Mouse (Mus musculus) ovary, postnatal 10 days (tissue): ENCODE results near the gene Arhgap32.

Experiments used
- DNase-seq: peaks from one replicate; pipeline ENCODE4 v3.0.0; 2022; ENCODE audit warnings: low spot score

The Arhgap32 gene

DNA sequence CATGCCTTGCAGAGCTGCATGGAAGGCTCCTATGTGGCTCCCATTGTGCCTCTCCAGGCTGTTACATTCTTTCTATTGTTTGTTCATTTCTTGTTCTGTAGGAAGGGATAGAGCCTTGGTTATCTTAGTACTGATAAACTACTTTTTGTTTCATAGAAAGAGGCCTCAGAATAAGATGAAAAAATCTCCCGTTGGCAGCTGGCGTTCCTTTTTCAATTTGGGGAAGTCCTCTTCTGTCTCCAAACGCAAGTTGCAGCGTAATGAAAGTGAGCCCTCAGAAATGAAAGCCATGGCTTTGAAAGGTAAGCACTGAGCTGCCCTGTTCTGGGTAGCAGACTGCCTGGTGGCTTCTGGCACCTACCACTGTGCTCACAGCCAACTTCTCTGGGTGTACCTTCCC is 134.6 kb downstream of the Arhgap32 start:
- no peak for DNase-seq

DNA sequence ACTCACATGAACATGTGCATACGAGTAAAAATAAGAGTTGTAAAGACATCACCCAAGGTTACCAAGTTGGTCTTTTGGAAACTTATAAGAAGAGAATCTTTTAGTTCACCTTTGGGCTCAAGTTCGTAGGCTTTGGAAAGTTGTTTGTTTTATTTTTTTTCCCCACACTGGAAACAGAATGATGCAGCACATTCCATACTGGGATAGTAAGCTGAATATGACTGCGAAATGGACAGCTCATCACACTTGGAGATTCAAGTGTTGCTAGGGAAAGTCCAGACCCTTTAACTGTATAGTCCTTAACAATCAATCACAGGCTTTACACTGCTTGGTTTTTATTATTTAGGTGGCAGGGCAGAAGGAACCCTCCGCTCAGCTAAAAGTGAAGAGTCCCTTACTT is 137.8 kb downstream of the Arhgap32 start:
- no peak for DNase-seq

- no peak for DNase-seq
These were observed 141.4 kb downstream of the Arhgap32 start for GRCm38 (mm10) chr9:32257365-32257764.

GRCm38 (mm10) chr9:32257882-32258281 is 141.9 kb downstream of the Arhgap32 start:
- no peak for DNase-seq

DNA sequence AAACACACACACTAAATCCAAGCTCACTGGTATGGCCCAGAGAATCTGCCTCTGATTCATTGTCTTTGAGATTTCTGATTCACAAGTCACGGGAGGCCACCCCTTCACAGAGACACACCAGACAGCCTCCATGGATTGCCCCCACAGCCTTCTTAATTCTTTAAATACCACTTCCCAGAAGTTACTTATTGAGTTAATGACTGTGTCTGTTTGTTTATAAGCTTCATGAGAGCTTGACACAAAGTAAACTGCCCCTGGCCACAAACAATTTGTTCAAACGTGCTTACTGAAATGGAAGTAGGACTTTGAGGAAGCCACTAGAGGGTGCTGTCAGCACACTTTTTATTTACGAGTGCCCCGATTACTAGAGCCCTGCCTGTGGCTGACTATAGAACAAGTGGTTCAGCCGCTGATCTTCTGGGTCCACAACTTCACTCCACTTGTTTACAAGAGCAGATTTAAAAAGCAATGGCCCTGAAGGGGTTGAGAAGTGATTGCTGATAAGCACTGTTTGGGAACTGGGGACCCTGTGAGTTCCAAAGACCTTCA is 156.0 kb downstream of the Arhgap32 start:
- peak; percentile 20 for DNase-seq

GRCm38 (mm10) chr9:32278052-32278451 is 162.1 kb downstream of the Arhgap32 start:
- DNase-seq: no peak

GRCm38 (mm10) chr9:32279789-32280188 is 163.9 kb downstream of the Arhgap32 start:
- no peak for DNase-seq

DNA sequence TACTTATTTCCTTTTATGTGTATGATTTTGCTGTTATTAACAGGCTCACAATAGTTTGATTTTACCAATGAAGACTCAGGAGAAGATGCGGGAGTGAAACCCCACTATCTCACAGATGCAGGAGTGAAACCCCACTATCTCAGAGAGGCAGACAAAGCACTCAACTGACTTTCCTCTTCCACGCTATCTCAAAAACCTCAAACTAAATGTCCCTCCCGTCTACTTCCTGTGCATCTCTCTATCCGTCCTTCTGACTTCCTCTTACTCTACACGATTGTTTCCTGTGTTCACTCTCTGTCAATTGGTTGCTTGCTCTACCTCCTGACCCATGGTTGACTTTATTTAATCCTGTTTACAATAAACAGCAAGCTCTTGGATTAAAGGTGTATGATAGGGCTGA is 164.5 kb downstream of the Arhgap32 start:
- DNase-seq: no peak

- DNase-seq: no peak
These were observed 167.7 kb downstream of the Arhgap32 start for GRCm38 (mm10) chr9:32283591-32283990.

- no peak for DNase-seq
These were observed 175.7 kb downstream of the Arhgap32 start for GRCm38 (mm10) chr9:32291618-32292017.

DNA sequence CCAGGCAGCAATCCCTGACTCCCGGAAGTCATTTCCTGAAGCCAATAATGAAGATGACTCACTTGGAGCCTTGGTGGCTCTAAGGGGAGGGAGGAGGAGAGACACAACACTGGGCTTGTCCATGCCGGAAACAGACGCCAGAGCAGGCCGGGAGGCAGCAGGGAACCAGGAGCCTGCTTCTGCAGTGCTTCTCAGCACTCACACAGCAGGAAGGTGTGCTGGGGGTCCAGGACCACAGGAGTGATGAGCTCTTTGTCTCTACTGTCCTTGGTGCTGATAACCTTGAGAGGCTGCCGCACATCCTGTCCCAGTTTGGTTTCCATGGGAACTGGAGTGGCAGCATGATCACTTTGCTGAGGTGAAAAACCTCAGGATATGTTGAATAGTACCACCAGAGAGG is 176.8 kb downstream of the Arhgap32 start:
- DNase-seq: no peak

DNA sequence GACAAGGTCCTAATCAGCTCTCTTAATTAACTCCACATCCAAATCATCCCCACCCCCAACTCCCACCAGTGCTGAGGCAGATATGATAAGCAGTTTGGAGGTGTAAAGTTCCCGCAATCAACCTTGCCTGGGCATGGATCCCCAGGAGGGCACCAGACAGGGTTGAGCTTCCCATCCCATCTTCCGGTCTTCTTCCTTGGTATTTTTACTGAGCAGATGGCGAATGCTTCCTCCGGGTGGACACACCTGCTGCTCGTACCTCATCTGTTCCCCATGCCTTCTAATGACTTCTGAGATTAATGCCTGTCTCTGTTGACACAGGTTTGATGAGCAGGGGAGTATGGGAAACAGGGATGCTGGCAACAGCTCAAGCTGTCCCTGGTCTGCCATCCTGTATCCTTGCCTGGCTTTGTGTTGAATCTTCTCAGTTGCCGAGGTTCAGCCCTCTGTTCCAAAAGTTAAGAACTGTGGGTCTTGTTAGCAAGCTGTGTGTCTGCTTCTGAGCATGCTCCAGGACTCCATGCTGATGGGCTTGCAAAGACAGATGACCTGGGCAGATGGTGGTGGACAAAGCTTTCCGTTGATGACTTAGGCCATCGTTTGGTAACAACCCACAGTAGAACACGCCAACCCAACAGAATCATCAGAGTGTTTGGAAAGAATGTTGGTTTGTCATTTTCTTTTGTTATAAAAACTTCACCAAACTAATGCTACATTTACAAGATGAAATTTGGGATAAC is 179.3 kb downstream of the Arhgap32 start:
- no peak for DNase-seq

GRCm38 (mm10) chr9:32302501-32303150 is 186.7 kb downstream of the Arhgap32 start:
- DNase-seq: no peak

DNA sequence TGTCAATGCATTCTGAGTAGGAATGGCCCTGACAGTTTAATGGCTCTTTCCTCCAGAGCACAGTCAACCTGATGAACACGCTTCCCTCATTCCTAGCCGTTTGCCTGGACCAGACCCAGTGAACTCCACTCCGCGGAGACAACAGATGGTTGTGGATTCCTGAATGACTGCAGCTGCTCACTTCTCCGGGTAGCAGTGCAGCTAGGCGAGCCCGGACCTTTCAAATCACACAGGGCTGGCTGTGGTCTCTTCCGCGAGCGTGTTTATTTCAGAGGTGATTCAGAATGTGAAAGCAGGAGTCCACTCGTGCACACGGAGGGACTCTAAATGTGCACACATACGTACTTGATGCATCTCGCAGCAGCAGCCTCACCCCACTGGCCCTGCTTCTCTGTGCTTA is 195.8 kb downstream of the Arhgap32 start:
- no peak for DNase-seq

- DNase-seq: no peak
These were observed 196.3 kb downstream of the Arhgap32 start for GRCm38 (mm10) chr9:32312208-32312607.

GRCm38 (mm10) chr9:32314071-32314470 is 198.1 kb downstream of the Arhgap32 start:
- DNase-seq: no peak

DNA sequence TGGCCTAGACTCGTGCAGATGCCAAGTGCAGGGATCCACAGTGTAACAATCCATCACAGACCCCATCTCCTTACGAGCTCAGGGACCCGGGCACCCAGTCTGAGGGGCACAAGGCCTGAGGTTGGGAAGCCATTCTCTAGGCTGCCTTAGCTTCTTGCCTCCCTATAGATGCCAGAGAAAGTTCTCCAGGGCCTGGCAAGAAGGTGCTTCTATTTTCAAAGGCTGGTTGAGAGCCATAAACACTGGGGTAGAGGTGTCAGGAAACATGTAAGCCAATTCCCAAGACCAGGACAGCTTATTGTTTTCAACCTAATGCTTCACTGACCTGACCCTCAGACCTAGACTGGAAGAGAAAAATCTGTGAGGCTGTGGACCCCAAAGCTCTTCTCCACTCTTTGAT is 200.1 kb downstream of the Arhgap32 start:
- no peak for DNase-seq
